Mouse (Mus musculus) ES-E14 (cell line): Measurements from ENCODE around the gene Pcdh17.

Experiments used
- CHD2 ChIP-seq: IDR thresholded peaks from 2 replicates; pipeline ENCODE4 v1.6.1; 2014; ENCODE audit warnings: mild to moderate bottlenecking, low read depth, low read length, inconsistent platforms
- HCFC1 ChIP-seq: IDR thresholded peaks from 2 replicates; pipeline ENCODE4 v1.6.1; 2012; ENCODE audit warnings: low read length, inconsistent platforms, borderline replicate concordance; ENCODE audit not compliant: insufficient read depth
- MAFK ChIP-seq: IDR thresholded peaks from 2 replicates; pipeline ENCODE4 v1.6.1; 2014; ENCODE audit warnings: mild to moderate bottlenecking, low read depth, low read length, inconsistent platforms; ENCODE audit not compliant: insufficient read depth
- ZC3H11A ChIP-seq: IDR thresholded peaks from 2 replicates; pipeline ENCODE4 v1.6.1; 2012; ENCODE audit warnings: low read depth, mild to moderate bottlenecking, inconsistent platforms, low read length, borderline replicate concordance
- ZNF384 ChIP-seq: IDR thresholded peaks from 2 replicates; pipeline ENCODE4 v1.6.1; 2012; ENCODE audit warnings: low read depth, low read length, inconsistent platforms

DNA sequence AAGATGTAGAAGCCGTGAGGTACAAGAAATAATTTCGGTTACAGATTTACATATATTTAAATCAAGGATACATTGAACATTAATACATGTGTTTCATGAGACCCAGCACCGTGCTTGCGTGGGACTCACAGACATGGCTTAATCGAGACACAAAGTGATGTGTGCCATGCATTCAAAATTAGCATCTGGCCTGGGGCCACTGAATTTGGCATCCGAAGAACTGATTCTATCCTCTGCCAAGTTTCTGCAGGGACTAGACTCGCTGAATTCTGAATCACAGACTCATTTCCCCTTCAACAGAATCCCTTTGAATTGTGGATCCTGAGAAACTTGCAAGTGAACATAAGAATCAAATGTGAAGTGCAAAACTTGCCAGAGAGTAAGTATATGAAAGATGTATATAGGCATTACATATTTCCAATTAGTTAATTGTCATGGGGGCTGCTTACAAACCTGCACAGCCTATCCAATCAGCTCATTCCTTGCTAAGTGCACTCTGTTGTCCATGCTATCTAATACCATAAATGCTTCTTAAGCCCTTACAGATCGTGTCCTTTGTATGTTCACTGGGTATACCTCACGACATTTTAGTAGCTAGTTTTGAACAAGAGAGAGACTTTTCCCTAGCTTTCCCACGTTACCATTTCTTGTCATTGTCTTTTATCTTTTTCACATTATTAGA lies 104.3 kb downstream of the Pcdh17 start:
- no peak for TF ChIP-seq MAFK
- TF ChIP-seq ZC3H11A: no peak
- TF ChIP-seq ZNF384: no peak
- TF ChIP-seq HCFC1: no peak
- no peak for TF ChIP-seq CHD2
